Mouse (Mus musculus) hindbrain, embryonic 10.5 days (tissue): ENCODE results near the gene Ssc4d. TPM values are rescaled to one million over a fixed set of nuclear protein-coding genes. Genes with fewer than 3 reads are reported as not detected.

ENCODE experiments used
- DNase-seq: peaks from one replicate; pipeline ENCODE4 v3.0.0-alpha.2; 2017; ENCODE audit warnings: low spot score
- H3K27ac ChIP-seq: fragments of 300-500 bp; sonication (generic); 2 replicates; pipeline ENCODE4 v1.5.1; 2016; ENCODE audit warnings: mild to moderate bottlenecking, moderate library complexity
- H3K27me3 ChIP-seq: fragments of 300-500 bp; sonication (generic); 2 replicates; pipeline ENCODE4 v1.6.1; 2016; ENCODE audit warnings: mild to moderate bottlenecking; ENCODE audit not compliant: poor library complexity, insufficient read depth, severe bottlenecking
- H3K36me3 ChIP-seq: fragments of 300-500 bp; sonication (generic); 2 replicates; pipeline ENCODE4 v1.6.1; 2016; ENCODE audit warnings: mild to moderate bottlenecking, moderate library complexity
- H3K4me1 ChIP-seq: fragments of 300-500 bp; sonication (generic); replicated peaks from 2 replicates; pipeline ENCODE4 v1.6.1; 2016; ENCODE audit warnings: mild to moderate bottlenecking
- H3K4me3 ChIP-seq: fragments of 300-500 bp; sonication (generic); 2 replicates; pipeline ENCODE4 v1.5.1; 2016; ENCODE audit warnings: mild to moderate bottlenecking, moderate library complexity
- H3K9me3 ChIP-seq: fragments of 300-500 bp; sonication (generic); 2 replicates; pipeline ENCODE4 v1.6.1; 2016; ENCODE audit warnings: mild to moderate bottlenecking, moderate library complexity
- WGBS: fragments of 180-500 bp; shearing (Covaris S2); methylation state at CpG from one replicate; pipeline ENCODE4 v1.1.7; 2016; 5-methylcytosine and 5-hydroxymethylcytosine counted together
- polyA plus RNA-seq: library from polyadenylated mRNA; unstranded; fragments of >200 nt; fragmentation: Nextera tagmentation; extraction: Ambion mirVana; gene quantifications from 2 replicates; pipeline ENCODE4 v1.2.1, GENCODE M21; 2016

The Ssc4d gene
- polyA plus RNA-seq, 1 experiment from 2014 or later: 1.6 TPM

DNA sequence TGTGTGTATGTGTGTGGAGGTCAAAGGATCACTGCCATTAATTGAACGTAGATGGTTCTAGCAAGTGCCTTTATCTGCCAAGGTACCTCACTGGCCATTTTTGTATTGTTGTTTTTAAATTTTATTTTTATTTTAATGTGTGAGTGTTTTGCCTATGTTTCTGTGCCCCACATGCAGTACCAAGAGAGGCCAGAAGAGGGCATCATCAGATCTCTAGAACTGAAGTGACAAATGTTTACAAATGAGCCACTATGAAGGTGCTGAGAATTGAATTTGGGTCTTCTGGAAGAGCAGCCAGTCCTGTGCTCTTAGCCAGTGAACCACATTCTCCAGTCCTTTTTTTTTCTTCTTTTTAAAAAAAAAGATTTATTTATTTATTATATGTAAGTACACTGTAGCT, 5.5 kb downstream of the Ssc4d start:
- H3K4me1 ChIP-seq: peaks cover 6% of the 10 kb centered on the region; the same call in 1 of the 2 replicates
- H3K4me3 ChIP-seq: no peak overlapping the region
- no peaks in the 10 kb centered on the region for H3K36me3 ChIP-seq
- no peak overlapping the region for H3K27ac ChIP-seq
- WGBS: 56% methylated on average over 1 of the region's 1 CpGs
- H3K27me3 ChIP-seq: peaks cover 20% of the 10 kb centered on the region
- H3K9me3 ChIP-seq: no peaks in the 10 kb centered on the region
- peak; percentile 54 for DNase-seq

DNA sequence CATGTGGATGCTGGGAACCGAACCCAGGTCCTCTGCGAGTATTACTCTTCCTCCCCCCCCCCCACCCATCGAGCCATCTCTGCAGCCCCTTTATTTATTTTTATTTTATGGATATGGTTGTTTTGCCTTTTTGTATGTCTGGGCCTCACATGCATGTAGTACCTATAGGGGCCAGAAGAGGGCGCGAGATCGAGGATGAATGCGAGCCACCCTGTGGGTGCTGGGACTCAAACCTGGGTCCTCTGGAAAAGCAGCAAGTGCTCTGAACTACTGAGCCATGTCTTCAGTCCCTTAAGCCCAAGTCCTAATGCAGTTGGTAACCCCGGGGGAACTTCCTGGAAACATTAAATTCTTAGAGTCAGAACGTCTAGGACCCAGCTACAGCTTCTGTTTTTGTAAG, 7.5 kb downstream of the Ssc4d start:
- peaks cover 20% of the 10 kb centered on the region for H3K27me3 ChIP-seq
- H3K27ac ChIP-seq: no peak overlapping the region
- H3K36me3 ChIP-seq: no peaks in the 10 kb centered on the region
- 62% methylated on average over 9 of the region's 9 CpGs for WGBS
- no peak for DNase-seq
- H3K9me3 ChIP-seq: no peaks in the 10 kb centered on the region
- no peak overlapping the region for H3K4me3 ChIP-seq
- peaks cover 20% of the 10 kb centered on the region for H3K4me1 ChIP-seq

DNA sequence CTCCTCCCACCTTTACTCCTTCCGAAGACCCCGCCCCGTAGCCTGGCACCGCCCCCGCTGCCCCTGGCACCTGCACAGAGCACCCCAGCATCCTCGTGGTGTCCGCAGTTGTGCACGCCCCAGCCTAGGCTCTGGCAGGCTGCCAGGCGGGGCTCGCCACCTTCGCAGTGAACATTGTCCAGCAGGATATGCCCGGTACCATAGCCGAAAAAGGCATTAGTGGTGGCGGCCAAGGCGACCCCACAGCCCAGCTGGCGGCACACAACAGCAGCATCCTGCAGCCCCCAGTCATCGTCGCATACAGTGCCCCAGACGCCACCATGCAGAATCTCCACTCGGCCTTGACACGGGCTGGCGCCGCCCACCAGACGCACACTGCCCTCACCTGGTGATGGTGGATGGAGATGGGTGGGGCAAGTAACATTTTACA, 8.8 kb downstream of the Ssc4d start:
- peaks cover 32% of the 10 kb centered on the region for H3K4me1 ChIP-seq
- H3K27ac ChIP-seq: no peak overlapping the region
- H3K4me3 ChIP-seq: peak overlapping the region; percentile 18; the same call in 1 of the 2 replicates

DNA sequence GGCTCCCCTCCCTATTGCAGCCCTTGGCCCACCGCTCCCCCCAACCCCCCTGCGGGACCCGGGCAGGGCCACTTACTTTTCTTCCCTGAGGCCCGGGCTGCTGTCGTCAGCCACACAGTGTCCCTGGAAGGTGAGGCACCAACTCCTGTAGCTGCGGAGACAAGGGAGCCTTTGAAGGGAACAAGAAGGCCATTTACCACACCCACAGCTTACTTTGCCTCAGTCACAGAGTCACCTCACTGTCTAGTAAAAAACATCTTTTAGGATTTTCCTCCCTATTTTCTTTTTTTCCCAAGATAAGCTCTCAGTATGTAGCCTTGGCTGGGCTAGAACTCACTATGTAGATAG, 11.1 kb downstream of the Ssc4d start:
- H3K4me1 ChIP-seq: peaks cover 35% of the 10 kb centered on the region
- no peak for DNase-seq
- no peaks in the 10 kb centered on the region for H3K36me3 ChIP-seq
- 8% methylated on average over 6 of the region's 6 CpGs for WGBS
- H3K27ac ChIP-seq: peak overlapping the region; percentile 97
- H3K27me3 ChIP-seq: peaks cover 20% of the 10 kb centered on the region
- no peaks in the 10 kb centered on the region for H3K9me3 ChIP-seq
- peak overlapping the region; percentile 65 for H3K4me3 ChIP-seq

More for the DNA sequence above, 8.8 kb downstream of the Ssc4d start:
- Histone ChIP-seq H3K27me3 (peaks cover 20% of the 10 kb centered on the region), H3K9me3 (no peaks in the 10 kb centered on the region), H3K36me3 (no peaks in the 10 kb centered on the region)
- WGBS: 10% methylated on average over 24 of the region's 24 CpGs
- DNase-seq: no peak

DNA sequence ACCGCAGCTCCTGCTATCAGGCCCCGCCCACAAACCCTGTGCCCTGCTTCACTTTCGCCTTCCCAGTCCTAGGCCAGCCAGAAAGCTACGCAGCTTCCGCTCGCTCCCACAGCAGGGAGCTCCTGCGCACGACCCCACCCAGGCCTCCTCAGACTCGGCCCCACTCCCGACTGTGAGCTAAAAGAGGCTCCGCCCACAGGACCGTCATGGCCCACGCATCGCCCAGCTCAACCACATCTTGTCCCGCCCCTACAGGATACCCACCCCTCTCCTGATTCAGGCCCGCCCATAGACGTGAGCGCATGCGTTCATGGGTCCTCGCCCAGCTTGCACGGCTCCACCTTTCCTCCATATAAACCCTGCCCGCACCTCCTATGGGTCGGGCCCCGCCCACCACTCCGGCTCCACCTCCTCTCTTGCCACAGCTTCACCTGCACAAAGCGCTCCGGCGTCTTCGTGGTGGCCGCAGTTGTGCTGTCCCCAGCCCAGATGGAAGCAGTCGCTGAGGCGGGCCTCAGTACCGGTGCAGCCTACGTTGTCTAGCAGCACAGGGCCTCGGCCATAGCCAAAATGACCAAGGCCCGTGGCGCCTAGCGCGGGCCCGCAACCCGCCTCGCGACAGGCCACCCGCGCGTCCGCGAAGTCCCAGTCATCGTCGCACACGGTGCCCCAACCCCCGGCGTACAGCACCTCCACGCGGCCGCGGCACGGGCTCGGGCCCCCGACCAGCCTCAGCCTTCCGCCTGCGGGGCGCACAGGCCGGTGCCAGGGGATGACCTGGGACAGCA, 11.6 kb downstream of the Ssc4d start:
- no peaks in the 10 kb centered on the region for H3K9me3 ChIP-seq

DNA sequence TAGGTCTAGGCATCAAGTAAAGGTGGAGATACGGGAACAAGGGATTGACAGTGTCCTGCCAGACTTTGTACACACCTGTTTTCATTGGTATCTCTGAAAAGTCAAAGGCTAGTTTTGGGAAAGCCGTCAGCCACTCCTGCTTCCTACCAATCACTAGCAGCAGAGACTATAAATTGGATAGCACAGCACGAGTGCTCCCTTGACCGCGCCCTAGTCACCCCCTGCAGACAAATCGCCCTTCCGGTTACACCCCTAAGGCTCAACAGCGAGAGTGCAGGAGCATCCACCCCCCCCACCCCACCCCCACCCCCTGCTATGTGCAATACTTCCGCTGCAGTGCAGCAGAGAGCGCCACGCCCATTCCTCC, 12.2 kb downstream of the Ssc4d start:
- Histone ChIP-seq H3K4me1 (peaks cover 46% of the 10 kb centered on the region), H3K27ac (peak overlapping the region; percentile 97), H3K4me3 (peak overlapping the region; percentile 65), H3K27me3 (peaks cover 20% of the 10 kb centered on the region), H3K36me3 (no peaks in the 10 kb centered on the region), H3K9me3 (no peaks in the 10 kb centered on the region)
- no peak for DNase-seq
- WGBS: 2% methylated on average over 11 of the region's 11 CpGs

More for the DNA sequence above, 11.6 kb downstream of the Ssc4d start:
- WGBS: under 1% methylated on average over 64 of the region's 64 CpGs
- Histone ChIP-seq H3K27me3 (peaks cover 20% of the 10 kb centered on the region), H3K4me1 (peaks cover 41% of the 10 kb centered on the region), H3K4me3 (peak overlapping the region; percentile 65), H3K27ac (peak overlapping the region; percentile 97), H3K36me3 (no peaks in the 10 kb centered on the region)
- peak; percentile 99 for DNase-seq

DNA sequence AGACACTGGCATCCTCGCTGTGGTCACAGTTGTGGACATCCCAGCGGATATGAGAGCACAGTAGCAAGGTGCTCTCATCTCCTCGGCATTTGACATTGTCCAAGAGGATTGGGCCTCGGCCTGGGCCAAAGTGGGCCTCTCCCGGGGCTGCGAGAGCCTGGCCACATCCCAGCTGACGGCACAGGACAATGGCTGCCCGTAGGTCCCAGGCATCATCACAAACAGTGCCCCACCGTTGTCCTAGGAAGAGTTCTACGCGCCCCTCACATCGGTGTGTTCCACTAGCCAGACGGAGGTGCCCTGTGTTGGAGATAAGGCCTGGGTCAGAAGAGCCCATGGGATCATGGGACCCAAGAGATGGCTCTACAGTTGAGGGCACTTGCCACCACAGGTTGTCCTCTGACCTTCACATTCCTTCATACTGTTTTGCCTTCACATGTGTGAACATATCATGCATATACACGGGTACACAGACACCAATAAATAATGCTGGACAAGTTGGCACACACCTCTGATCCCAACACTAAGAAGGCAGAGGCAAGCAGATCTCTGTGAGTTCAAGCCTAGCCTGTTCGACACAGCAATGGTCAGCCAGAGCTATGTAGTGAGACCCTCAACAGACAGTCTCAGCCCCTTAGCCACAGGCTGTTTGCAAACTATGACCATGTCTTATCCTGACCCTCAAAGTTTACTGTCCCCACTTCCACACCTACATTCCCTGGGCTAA, 13.3 kb downstream of the Ssc4d start:
- H3K9me3 ChIP-seq: no peaks in the 10 kb centered on the region
- no peak for DNase-seq
- WGBS: 94% methylated on average over 15 of the region's 15 CpGs
- peaks cover 20% of the 10 kb centered on the region for H3K27me3 ChIP-seq
- H3K4me1 ChIP-seq: peaks cover 51% of the 10 kb centered on the region
- no peaks in the 10 kb centered on the region for H3K36me3 ChIP-seq
- H3K27ac ChIP-seq: peak overlapping the region; percentile 97
- H3K4me3 ChIP-seq: peak overlapping the region; percentile 65; the same call in 1 of the 2 replicates

DNA sequence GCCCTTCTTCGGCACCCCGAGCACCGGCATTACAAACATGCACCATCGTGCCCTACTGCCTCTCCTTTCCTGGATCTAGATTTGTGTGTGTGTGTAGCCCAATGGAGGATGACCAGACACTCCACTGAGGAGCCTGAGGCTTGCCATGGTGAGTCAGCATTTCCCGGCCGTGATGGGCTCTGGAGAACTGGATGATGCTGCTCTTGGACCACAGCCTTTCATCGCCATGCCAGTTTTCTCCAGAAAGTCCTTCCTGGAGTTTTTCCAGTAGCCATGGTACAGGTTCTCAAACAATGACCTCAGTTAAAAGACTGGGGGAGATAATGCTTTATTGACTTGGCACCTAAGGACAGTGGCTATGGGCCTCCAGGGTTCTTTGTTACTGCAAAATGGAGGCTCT, 14.4 kb downstream of the Ssc4d start:
- WGBS: 94% methylated on average over 7 of the region's 7 CpGs
- no peaks in the 10 kb centered on the region for H3K36me3 ChIP-seq
- no peak overlapping the region for H3K4me3 ChIP-seq
- peaks cover 44% of the 10 kb centered on the region for H3K4me1 ChIP-seq
- H3K27me3 ChIP-seq: peaks cover 8% of the 10 kb centered on the region
- DNase-seq: no peak
- H3K27ac ChIP-seq: no peak overlapping the region
- H3K9me3 ChIP-seq: no peaks in the 10 kb centered on the region

DNA sequence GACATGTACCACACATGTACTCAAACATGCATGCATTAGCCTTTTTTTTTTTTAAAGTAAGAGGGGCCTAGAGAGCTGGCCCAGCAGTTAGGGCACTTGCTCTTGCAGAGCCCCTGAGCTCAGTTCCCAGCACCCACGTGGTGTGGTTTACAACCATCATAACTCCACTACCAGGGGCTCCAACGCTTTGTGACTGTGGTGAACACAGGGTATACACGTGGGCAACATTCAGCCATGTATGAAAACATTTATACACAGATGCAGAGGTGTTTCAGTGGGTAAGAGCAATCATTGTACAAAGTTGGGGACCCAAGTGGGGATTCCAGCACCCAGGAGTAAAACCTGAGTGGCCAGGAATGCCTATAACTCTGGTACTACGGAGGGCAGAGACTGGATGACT, 16.0 kb downstream of the Ssc4d start:
- no peak for DNase-seq
- 90% methylated on average over 4 of the region's 4 CpGs for WGBS
- Histone ChIP-seq H3K9me3 (no peaks in the 10 kb centered on the region), H3K4me3 (peak overlapping the region; percentile 47), H3K27me3 (no peaks in the 10 kb centered on the region), H3K27ac (peak overlapping the region; percentile 92), H3K4me1 (peaks cover 44% of the 10 kb centered on the region), H3K36me3 (no peaks in the 10 kb centered on the region)

DNA sequence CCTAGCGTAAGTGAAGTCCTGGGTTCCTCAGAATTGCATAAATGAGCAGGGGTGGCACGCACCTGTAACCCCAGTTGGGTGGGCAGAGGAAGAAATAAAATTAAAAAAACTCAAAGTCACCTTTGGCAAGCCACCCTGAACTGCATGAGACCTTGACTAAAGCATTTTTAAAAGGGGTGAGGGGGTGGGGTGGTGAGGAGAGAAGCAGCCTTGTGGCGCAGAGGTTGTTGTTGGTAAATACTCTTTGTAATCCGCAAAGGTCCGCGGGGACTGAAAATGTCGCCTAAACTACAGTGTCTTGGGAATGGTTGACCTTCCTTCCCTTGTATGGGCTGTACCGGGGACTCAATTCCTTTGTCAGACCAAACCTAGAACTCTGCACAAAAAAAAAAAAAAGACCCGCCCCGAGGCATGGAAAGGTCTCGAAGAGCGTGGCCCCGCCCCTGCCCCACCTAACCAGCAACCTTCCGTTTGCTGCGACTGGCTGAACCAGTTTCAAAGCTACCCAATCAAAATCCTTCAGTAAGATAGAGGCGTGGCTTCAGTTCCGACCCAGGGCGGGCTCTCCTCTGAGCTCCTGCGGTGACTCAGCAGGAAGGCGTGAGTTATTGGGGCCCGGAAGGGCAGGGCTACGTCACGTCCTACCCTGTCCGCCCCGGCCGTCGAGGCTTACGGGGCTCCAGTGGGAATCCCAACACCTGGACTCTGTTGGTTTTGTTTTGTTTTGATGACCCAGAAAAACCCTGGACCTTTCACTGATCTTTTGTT, 16.9 kb downstream of the Ssc4d start:
- Histone ChIP-seq H3K36me3 (no peaks in the 10 kb centered on the region), H3K27ac (peak overlapping the region; percentile 92), H3K27me3 (no peaks in the 10 kb centered on the region), H3K9me3 (no peaks in the 10 kb centered on the region), H3K4me3 (peak overlapping the region; percentile 47), H3K4me1 (peaks cover 35% of the 10 kb centered on the region)
- 9% methylated on average over 28 of the region's 28 CpGs for WGBS
- peak; percentile 93 for DNase-seq

DNA sequence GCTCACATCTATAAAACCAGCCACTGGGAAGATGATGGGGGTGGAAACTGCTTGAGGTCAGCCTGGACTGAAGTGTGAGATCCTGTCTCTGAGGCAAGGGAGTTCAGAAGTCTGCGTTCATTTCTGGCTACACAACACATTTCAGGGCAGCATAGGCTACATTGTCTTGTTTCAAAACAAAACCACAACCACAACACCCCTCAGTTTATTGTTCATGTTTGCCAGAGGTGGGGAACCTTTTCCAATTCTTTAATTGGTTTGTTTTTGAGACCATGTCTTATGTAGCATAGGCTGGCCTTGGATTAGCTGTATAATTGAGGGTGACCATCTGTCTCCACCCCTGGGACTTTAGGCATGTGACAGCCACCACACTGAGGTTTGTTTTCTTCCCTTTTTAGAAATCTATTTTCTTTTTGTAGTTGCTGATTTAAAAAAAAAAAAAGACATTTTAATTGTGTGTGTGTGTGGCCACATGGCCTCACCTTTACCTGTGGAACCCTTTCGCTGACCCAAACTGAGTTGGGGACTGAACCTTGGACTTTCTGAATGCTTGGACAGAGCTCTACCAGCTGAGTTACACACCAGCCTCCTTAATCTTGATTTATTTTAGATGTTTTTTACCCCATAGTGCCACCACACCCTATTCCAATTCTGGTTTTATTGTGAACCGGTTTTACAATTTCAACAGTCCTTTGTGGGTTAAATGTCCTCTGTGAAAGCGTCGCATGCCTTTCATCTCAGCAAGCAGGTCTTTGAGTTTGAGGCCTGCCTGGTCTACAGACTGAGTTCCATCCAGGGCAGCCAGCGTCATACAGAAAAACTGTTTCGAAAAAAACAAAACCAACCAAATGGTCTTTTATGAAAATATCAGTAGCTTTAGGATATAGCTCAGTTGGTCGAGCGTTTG, 17.8 kb downstream of the Ssc4d start:
- H3K27ac ChIP-seq: peak overlapping the region; percentile 92
- no peaks in the 10 kb centered on the region for H3K36me3 ChIP-seq
- H3K4me3 ChIP-seq: 0 out of 2 replicates have a peak overlapping the region, but pooled peaks have one; percentile 47
- no peak for DNase-seq
- H3K4me1 ChIP-seq: peaks cover 27% of the 10 kb centered on the region
- WGBS: 88% methylated on average over 9 of the region's 9 CpGs
- no peaks in the 10 kb centered on the region for H3K27me3 ChIP-seq
- H3K9me3 ChIP-seq: no peaks in the 10 kb centered on the region

DNA sequence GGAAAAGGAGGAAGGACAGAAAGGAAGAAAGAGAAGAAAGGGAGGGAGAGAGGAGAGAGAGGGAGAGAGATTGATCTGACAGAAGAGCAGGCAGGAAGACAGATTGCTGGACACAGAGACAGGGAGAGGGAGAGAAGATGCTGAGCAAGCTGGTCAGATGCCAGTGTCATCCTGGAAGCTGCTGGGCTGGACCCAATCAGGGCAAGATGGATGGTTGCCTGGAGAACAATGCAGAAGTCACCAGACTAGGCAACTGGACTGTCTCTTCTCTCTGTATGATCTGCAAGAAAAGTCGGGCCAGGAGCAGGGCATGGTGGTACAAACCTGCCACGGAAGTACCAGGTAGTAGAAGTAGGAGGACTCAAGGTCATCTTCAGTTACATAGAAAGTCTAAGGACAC, 21.5 kb downstream of the Ssc4d start:
- DNase-seq: no peak
- no peaks in the 10 kb centered on the region for H3K9me3 ChIP-seq
- H3K4me1 ChIP-seq: peaks cover 11% of the 10 kb centered on the region
- WGBS: 85% methylated on average over 2 of the region's 2 CpGs
- no peaks in the 10 kb centered on the region for H3K27me3 ChIP-seq
- no peak overlapping the region for H3K4me3 ChIP-seq
- H3K27ac ChIP-seq: no peak overlapping the region
- H3K36me3 ChIP-seq: no peaks in the 10 kb centered on the region
